ENCODE assay signal across 21 mouse cellular contexts in genomic region chr11:109681556-109681955, GRCm38 (mm10). TPM values are rescaled to one million over a fixed set of nuclear protein-coding genes. Genes with fewer than 3 reads are reported as not detected.
DNase-seq lines count a peak whose midpoint lies in the region; ATAC-seq and TF ChIP-seq lines count a peak whose summit lies in the region.
"Had no signal": no experiment of that assay in that cellular context is flagged by ENCODE, and none has a peak within 500 bp of the region (broad histone marks: within the 10 kb centered on the region; RNA-seq: fewer than 3 reads in every experiment).

No protein-coding gene starts in this region.

- 0 out of 2 replicates have a peak, but pooled peaks cover 3% of the 10 kb centered on the region for H3K4me1 ChIP-seq in lung, embryonic 14.5 days (ENCODE audit: insufficient read depth)
- peaks cover 13% of the 10 kb centered on the region for H3K4me1 ChIP-seq in heart, embryonic 16.5 days (ENCODE audit: control insufficient read depth, insufficient read depth, low read length)
- H3K4me1 ChIP-seq: embryonic facial prominence, embryonic 10.5 days; midbrain, embryonic 12.5 days; neural tube, embryonic 15.5 days had no signal

- no peaks in the 10 kb centered on the region for H3K27me3 ChIP-seq in lung, embryonic 14.5 days (ENCODE audit: insufficient read depth, low read length)
- no peaks in the 10 kb centered on the region for H3K27me3 ChIP-seq in heart, embryonic 16.5 days (ENCODE audit: control insufficient read depth, insufficient read depth, low read length)
- H3K27me3 ChIP-seq: neural tube, embryonic 15.5 days had no signal

- H3K27ac ChIP-seq in lung, embryonic 14.5 days (ENCODE audit: low read depth): no peak overlapping the region
- H3K27ac ChIP-seq in heart, embryonic 16.5 days (ENCODE audit: low read length): peak overlapping the region; percentile 67
- H3K27ac ChIP-seq: embryonic facial prominence, embryonic 10.5 days; forebrain, embryonic 10.5 days; hindbrain, postnatal 0 days; midbrain, embryonic 12.5 days; neural tube, embryonic 15.5 days had no signal

- DNase-seq in heart, adult 11 months: peak; percentile 87
- DNase-seq in heart, adult 9 months (ENCODE audit: low spot score in 2 of 2): no peak
- no peak for DNase-seq in lung, embryonic 14.5 days
- DNase-seq in lung, postnatal 10 days: no peak
- DNase-seq in NIH3T3 (ENCODE audit: low read depth): peak; percentile 35
- DNase-seq in retina, postnatal 1 day: no peak
- DNase-seq in embryo, embryonic 9.5 days (ENCODE audit: extremely low spot score): no peak
- DNase-seq: adrenal gland, postnatal 25 days; cerebellum, adult 9-11 months; forebrain, postnatal 0 days; gastrocnemius, postnatal 36 days; kidney, adult 9 months; kidney, postnatal 14 days had no signal

- no peaks in the 10 kb centered on the region for H3K9me3 ChIP-seq in lung, embryonic 14.5 days (ENCODE audit: low read depth, low read length)
- H3K9me3 ChIP-seq in heart, embryonic 16.5 days (replicated peaks; ENCODE audit: control insufficient read depth, low read length): no peaks in the 10 kb centered on the region
- H3K9me3 ChIP-seq: embryonic facial prominence, embryonic 10.5 days; forebrain, embryonic 10.5 days; midbrain, embryonic 12.5 days; neural tube, embryonic 15.5 days had no signal

- H3K4me2 ChIP-seq in lung, embryonic 14.5 days: no peak overlapping the region
- no peak overlapping the region for H3K4me2 ChIP-seq in heart, embryonic 16.5 days (ENCODE audit: low read depth, low read length)
- H3K4me2 ChIP-seq: midbrain, embryonic 12.5 days; neural tube, embryonic 15.5 days had no signal

- 0 out of 2 replicates have a peak, but pooled peaks have one; percentile 58 for ATAC-seq in lung, embryonic 14.5 days (ENCODE audit: insufficient read depth)
- ATAC-seq in heart, embryonic 16.5 days (replicated peaks; ENCODE audit: extremely low read depth, insufficient read depth, low FRiP score): peak; percentile 64
- ATAC-seq: CD4-positive, CD25-positive, alpha-beta regulatory T cell, adult 4 months; forebrain, postnatal 0 days; hindbrain, postnatal 0 days; intestine, embryonic 16.5 days had no signal

- no peak for TF ChIP-seq CTCF in lung, embryonic 14.5 days (IDR thresholded peaks at IDR 0.05; ENCODE audit: low read depth)

- H3K4me3 ChIP-seq in lung, embryonic 14.5 days (ENCODE audit: low read depth, low read length): no peak overlapping the region
- H3K4me3 ChIP-seq in heart, embryonic 16.5 days (ENCODE audit: low read length): no peak overlapping the region
- H3K4me3 ChIP-seq: embryonic facial prominence, embryonic 10.5 days; forebrain, embryonic 10.5 days; midbrain, embryonic 12.5 days; neural tube, embryonic 15.5 days had no signal

- WGBS in lung, embryonic 14.5 days: 77% methylated on average over 3 of the region's 3 CpGs
- WGBS in heart, embryonic 16.5 days: 38% methylated on average over 3 of the region's 3 CpGs

- H3K36me3 ChIP-seq in lung, embryonic 14.5 days (ENCODE audit: insufficient read depth): no peaks in the 10 kb centered on the region
- H3K36me3 ChIP-seq in heart, embryonic 16.5 days (ENCODE audit: control insufficient read depth, insufficient read depth): no peaks in the 10 kb centered on the region
- H3K36me3 ChIP-seq: embryonic facial prominence, embryonic 10.5 days; forebrain, embryonic 10.5 days; midbrain, embryonic 12.5 days; neural tube, embryonic 15.5 days had no signal

- H3K9ac ChIP-seq in lung, embryonic 14.5 days: no peak overlapping the region
- H3K9ac ChIP-seq in heart, embryonic 16.5 days (ENCODE audit: low read length): no peak overlapping the region
- H3K9ac ChIP-seq: forebrain, postnatal 0 days; midbrain, embryonic 12.5 days; neural tube, embryonic 15.5 days had no signal

RNA-seq across cellular contexts. Expression of gene Prkar1a, which starts 32.4 kb away (rescaled TPM):
- 408 and 411 TPM in 2 replicates for polyA plus RNA-seq in lung, embryonic 14.5 days (2014; fragmentation: Nextera tagmentation; extraction: Ambion mirVana)
- 455 and 485 TPM in 2 replicates for polyA plus RNA-seq in heart, embryonic 16.5 days (2015; fragmentation: Nextera tagmentation; extraction: Ambion mirVana)

RNA-seq across cellular contexts. Expression of gene Fam20a, which starts 40.5 kb away (rescaled TPM):
- polyA plus RNA-seq in lung, embryonic 14.5 days (2014; fragmentation: Nextera tagmentation; extraction: Ambion mirVana): 3.0 and 3.5 TPM in 2 replicates
- 3.1 and 3.4 TPM in 2 replicates for polyA plus RNA-seq in heart, embryonic 16.5 days (2015; fragmentation: Nextera tagmentation; extraction: Ambion mirVana)

Comparison
In these comparisons a context has a peak if more than half of its experiments do, and no peak if none do; other contexts are left out.
1. DNase-seq: peak in heart, adult 11 months (single experiment) and NIH3T3 (single experiment); none in heart, adult 9 months (0 of 2), lung, embryonic 14.5 days (single experiment), lung, postnatal 10 days (single experiment), retina, postnatal 1 day (single experiment) and embryo, embryonic 9.5 days (single experiment).